In the genomic region with DNA sequence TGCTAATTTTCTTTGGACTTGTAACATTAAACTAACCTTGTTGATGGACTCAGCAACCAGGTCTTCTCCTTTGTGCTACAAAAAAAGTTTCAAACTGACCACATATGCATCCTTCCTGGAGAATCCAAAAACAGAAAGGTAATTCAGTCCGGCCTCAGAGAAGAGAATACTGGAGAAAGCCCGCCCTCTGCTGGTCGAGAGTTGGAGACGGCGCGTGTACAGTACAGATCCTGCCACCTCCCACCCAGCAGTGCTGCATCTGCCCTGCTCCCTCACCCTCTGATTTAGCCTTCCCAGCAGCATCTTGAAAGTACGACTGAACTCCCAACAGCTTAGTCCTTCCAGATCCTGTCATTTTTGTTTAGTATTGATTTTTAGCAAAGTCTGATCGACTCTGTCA, we compare ENCODE assay signal across 8 mouse cellular contexts. TPM values are rescaled to one million over a fixed set of nuclear protein-coding genes. Genes with fewer than 3 reads are reported as not detected.
A peak's percentile ranks its signal among the peaks of the same experiment; 100 is the strongest.
DNase-seq lines count a peak whose midpoint lies in the region; ATAC-seq and TF ChIP-seq lines count a peak whose summit lies in the region.

No protein-coding gene starts in this region.

- H3K27me3 ChIP-seq in kidney, embryonic 16.5 days (ENCODE audit: insufficient read depth, low read length), result no peaks in the 10 kb centered on the region
- H3K27me3 ChIP-seq in liver, adult 2 months (ENCODE audit: control insufficient read depth, insufficient read depth, low read length), result no peaks in the 10 kb centered on the region

- no peaks in the 10 kb centered on the region for H3K9me3 ChIP-seq in kidney, embryonic 16.5 days (ENCODE audit: low read length)

- no peak for TF ChIP-seq POLR2A in liver, adult 2 months (IDR thresholded peaks at IDR 0.05; ENCODE audit: extremely low read depth, insufficient read depth, low read length)

- peak; percentile 88 for TF ChIP-seq CTCF in liver, adult 2 months (IDR thresholded peaks at IDR 0.05; ENCODE audit: low read depth, low read length)

- H3K4me3 ChIP-seq in kidney, embryonic 16.5 days (ENCODE audit: low read length), result no peak overlapping the region
- no peak overlapping the region for H3K4me3 ChIP-seq in liver, adult 2 months (ENCODE audit: insufficient read depth, low read depth, low read length)

- WGBS in kidney, embryonic 16.5 days, result 6% methylated on average over 8 of the region's 8 CpGs
- 6% methylated on average over 8 of the region's 8 CpGs for WGBS in liver, adult 2 months

- ATAC-seq in kidney, embryonic 16.5 days (ENCODE audit: low FRiP score, low TSS enrichment), result peak; percentile 82; the same call in 1 of the 2 replicates

- peak; percentile 59 for DNase-seq in 416B (ENCODE audit: low read depth)
- peak; percentile 82 for DNase-seq in adrenal gland, postnatal 14 days
- peak; percentile 61 for DNase-seq in embryo, embryonic 9.5 days (ENCODE audit: extremely low spot score)
- DNase-seq in heart, adult 8-10 months (ENCODE audit: low spot score), result peak; percentile 59
- no peak for DNase-seq in liver, adult 2 months (ENCODE audit: extremely low read depth, low read depth, low spot score)
- DNase-seq in naive thymus-derived CD4-positive, alpha-beta T cell, adult 2 months (ENCODE audit: low read depth), result peak; percentile 75
- peak; percentile 52 to 84 for DNase-seq in spleen, postnatal 4 days (ENCODE audit: low spot score in 2 of 2)

- H3K36me3 ChIP-seq in kidney, embryonic 16.5 days (ENCODE audit: insufficient read depth, low read length), result no peaks in the 10 kb centered on the region
- no peaks in the 10 kb centered on the region for H3K36me3 ChIP-seq in liver, adult 2 months (ENCODE audit: control insufficient read depth, insufficient read depth, low read length)

- H3K4me1 ChIP-seq in kidney, embryonic 16.5 days (ENCODE audit: insufficient read depth, low read length), result no peaks in the 10 kb centered on the region
- H3K4me1 ChIP-seq in liver, adult 2 months (ENCODE audit: control insufficient read depth, insufficient read depth, low read length), result no peaks in the 10 kb centered on the region

- no peak overlapping the region for H3K9ac ChIP-seq in kidney, embryonic 16.5 days (replicated peaks; ENCODE audit: low read length)
- H3K9ac ChIP-seq in liver, adult 2 months (ENCODE audit: low read depth, low read length), result no peak overlapping the region

- H3K27ac ChIP-seq in kidney, embryonic 16.5 days (ENCODE audit: low read length), result no peak overlapping the region
- H3K27ac ChIP-seq in liver, adult 2 months (replicated peaks; ENCODE audit: insufficient read depth, low read depth, low read length), result no peak overlapping the region

- H3K4me2 ChIP-seq in kidney, embryonic 16.5 days (replicated peaks; ENCODE audit: low read depth, low read length), result no peak overlapping the region

- no peaks in the 10 kb centered on the region for H3K79me2 ChIP-seq in liver, adult 2 months (ENCODE audit: control insufficient read depth, insufficient read depth, low read length)

RNA-seq across cellular contexts. Expression of gene Tma16, which starts 9.4 kb away (rescaled TPM):
- 8.2 and 9.3 TPM in 2 replicates for total RNA-seq in adrenal gland, postnatal 14 days (2021)
- total RNA-seq in heart, adult 8-10 months (2022), result 1 to 10 TPM; 3.2 to 4.1 (median 3.7) TPM
- 12.1 and 14.4 TPM in 2 replicates for polyA plus RNA-seq in kidney, embryonic 16.5 days (2015; fragmentation: Nextera tagmentation; extraction: Ambion mirVana)
- total RNA-seq in liver, adult 2 months (2014; rRNA removed), result 2.9 and 3.4 TPM in 2 replicates
- 0.55 and 1.5 TPM in 2 replicates for polyA plus RNA-seq in liver, adult 2 months (2012; rRNA removed)

RNA-seq across cellular contexts. Expression of gene Tktl2, which starts 15.8 kb away (rescaled TPM):
- total RNA-seq in adrenal gland, postnatal 14 days (2021), result not detected in 2 replicates
- not detected for total RNA-seq in heart, adult 8-10 months (2022)
- not detected in 2 replicates for polyA plus RNA-seq in kidney, embryonic 16.5 days (2015; fragmentation: Nextera tagmentation; extraction: Ambion mirVana)
- total RNA-seq in liver, adult 2 months (2014; rRNA removed), result not detected in 2 replicates
- not detected in 2 replicates for polyA plus RNA-seq in liver, adult 2 months (2012; rRNA removed)
